Mouse (Mus musculus) frontal cortex, adult 2 months (tissue): ENCODE measurements around the gene Setd2. TPM values are rescaled to one million over a fixed set of nuclear protein-coding genes. Genes with fewer than 3 reads are reported as not detected.

Experiments used
- DNase-seq, 2 experiments: peaks; one replicate each; pipeline ENCODE4 v3.0.0; 2022; ENCODE audit warnings: low spot score in 1 of 2; ENCODE audit errors: extremely low spot score in 1 of 2
- polyA plus RNA-seq: library from polyadenylated mRNA; depleted of rRNA; stranded (reverse); fragments of >200 nt; gene quantifications from 2 replicates; pipeline ENCODE4 v1.2.3, GENCODE M21; 2012; rRNA removed

Gene Setd2
- polyA plus RNA-seq, 1 experiment = 67.2 TPM

GRCm38 (mm10) chr9:110652963-110653654 lies 120.7 kb downstream of the Setd2 start:
- DNase-seq = no peak

- peak; percentile 72 to 79 for DNase-seq
These were observed 121.5 kb downstream of the Setd2 start, which contains the start of gene Nbeal2 for GRCm38 (mm10) chr9:110653655-110654461. Gene Nbeal2, minus strand, starts transcription at chr9:110654161.

DNA sequence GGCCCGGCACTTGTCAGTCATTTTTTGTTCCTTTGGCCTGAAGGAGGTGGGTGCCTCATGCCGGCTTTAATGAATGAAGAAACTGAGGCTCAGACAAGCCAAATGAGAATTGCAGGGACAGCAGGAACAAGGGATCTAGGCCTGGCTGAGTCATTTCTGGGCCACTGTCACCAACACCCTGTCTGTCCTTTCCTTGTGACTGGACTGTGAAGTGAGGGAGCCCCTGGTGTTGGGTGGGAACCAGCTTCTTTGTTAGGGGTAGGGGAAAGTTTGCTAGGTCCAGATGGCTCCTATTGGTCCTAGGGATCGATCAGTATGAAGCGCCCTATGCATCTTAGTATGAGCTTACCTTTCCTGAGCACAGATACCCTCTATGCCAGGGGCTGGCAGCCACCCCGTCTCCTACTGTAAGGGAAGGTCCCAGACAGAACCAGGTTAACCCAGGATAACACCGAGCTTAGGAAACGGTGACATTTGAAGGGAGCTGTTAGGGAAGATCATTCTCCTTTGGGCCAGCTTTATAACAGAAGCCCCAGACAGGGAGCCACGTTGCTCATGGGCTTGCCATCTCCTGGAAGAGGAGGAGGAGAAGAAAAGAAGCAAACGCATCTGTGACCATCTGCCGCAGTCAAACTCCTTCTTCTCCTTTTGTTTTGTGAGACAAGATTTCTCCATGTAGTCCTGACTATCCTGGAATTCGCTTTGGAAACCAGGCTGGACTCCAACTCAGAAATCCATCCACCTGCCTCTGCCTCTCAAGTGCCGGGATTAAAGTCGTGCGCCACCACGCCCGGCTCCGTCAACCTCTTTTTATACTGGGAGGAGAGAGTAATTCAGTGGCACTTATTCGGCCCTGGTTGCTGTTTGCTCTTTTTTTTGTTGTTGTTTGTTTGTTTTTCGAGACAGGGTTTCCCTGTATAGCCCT lies 122.6 kb downstream of the Setd2 start:
- no peak for DNase-seq

- no peak for DNase-seq
These were observed 123.2 kb downstream of the Setd2 start for GRCm38 (mm10) chr9:110655651-110656007.

DNA sequence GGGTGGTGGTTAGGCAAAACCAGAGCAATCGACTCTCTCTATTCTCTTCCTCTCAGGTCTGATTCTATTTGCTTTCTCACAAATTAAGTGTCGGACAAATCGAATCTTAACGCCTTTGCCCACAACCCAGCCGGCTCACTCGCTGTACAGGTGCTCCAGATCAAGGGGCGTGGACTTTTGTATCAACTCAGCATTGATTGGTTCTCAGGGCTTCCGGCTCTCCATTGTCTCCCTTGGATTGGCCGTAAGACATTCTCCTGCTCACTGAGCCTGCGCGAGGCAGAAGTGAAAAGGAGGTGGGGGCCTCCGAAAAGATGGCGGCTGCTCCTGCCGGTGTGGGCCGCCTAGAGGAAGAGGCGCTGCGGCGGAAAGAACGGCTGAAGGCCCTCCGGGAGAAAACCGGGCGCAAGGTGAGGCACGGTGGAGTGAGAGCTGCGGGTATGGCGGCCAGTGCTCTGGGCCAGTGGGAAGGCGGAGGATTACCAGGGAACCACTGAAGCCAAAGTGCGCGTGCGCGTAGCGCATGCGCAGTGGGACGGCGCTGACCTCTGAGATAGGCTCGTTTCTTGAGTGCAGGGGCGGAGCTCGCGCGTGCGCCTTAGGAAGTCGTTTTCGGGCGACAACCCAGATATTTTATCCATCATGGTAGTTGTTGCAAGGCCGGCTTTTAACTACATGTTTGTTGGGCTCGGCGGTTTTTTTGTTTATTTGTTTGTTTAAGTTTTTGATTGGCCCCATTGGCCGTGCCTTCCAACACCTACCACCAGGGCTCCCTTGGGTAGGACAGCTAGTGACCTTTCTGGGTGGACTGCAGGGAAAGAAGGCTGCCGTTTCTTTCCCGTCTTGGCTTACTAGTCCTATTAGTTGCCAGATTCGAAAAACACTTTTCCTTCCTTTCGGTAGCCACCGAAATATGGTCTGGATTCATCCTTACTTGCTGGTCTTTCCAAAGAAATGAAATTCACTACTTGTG lies 124.1 kb downstream of the Setd2 start, which contains the start of gene Ccdc12:
Gene Ccdc12 (plus strand): TSS at position 255 of the 973 bp plus-strand sequence.
- peak; percentile 95 to 96 for DNase-seq

DNA sequence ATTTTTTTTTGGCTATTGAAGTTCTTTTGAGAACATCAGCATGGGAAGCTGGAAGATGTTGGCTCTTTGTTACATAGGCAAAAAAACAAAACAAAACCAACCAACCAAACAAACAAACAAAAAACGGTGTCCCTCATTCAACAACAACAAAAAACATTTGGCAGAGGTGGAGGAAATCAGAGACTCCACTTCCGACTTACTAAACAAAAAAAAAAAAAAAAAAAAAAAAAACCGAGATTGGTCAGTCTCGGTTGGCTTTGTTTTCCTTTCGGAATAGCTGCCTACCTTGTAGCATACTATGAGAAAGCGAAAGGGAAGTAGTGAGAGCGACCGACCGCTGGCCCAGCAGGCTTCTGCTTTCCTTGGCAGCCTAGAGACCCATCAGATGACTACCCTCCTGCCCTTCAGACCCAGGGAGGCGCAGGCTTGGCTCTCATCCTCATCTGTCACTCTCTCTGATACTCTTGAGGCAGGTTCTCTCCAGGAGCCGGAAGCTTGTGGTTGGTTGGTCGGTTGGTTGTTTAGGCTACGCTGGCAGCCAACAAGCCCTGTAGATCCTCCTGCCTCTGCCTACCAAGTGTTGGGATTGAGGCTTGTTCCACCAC lies 125.2 kb downstream of the Setd2 start:
- DNase-seq = no peak

DNA sequence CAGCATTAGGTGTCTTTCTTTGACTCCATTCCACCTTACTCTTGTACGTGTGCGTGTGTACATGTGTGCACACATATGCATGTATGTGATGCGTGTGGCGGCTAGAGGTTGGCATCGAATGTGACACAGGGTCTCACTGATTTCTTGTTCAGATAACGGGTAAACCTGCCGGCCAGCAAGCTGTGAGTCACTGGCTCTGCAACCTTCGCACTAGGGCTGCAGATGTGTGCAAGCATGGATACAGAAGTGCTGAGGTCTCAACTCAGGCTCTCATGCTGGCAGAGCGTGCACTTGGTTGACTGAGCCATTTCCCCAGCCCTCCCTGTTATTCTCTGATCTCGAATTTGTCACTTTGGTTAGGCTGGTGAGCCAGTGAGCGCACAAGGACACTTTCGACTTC lies 127.1 kb downstream of the Setd2 start:
- DNase-seq = no peak

DNA sequence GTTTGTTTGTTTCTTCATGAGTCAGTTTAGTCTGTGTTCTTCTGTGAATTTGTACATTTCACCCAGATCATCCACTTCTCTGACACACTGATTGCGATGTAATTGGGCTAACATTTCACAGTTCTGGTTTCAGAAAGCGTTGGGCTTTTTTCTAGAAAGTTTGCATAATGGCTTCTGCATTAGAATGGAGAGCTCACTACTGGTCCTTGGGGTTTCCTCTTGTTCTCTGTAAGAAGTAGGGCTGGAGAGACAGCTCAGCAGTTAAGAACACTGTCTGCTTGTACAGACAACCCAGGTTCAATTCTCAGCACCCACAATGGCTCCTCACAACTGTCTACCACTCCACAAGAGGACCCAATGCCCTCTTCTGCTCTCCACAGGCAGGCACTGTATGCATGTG lies 127.8 kb downstream of the Setd2 start:
- DNase-seq = no peak

DNA sequence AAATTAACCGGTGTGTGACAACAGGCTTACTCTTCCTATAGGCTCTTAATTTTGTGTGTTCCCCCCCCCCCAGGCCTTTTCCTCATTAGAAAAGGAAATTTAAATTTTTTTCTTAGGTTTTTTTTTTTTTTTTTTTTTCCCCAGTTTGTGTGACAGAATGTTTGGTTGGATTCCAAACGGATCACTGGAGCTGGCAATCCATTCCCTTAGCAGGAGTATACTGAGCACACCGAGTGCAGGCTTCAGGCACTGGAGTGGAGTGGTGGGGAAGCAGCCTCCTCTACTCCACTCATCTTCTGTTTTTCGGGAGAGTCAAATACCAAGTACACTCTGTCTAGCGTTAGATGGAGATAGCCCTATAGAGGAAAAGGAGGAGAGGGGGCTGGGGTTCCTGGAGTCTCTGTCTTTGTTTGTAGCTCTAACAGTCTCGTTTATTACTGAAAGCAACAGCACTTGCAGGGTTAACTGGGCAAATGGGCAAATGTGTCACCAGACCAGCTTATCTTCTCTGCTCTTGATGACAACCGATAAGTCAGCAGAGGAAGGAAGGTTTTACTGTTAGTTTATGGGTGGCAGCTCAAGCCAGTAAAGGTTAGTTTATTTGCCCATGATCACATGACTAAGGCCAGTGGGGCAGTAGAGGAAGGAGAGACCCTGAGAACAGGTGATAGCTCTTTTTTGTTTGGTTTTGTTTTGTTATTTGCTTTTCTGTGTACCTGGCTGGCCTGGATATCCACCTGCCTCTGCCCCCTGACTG lies 128.6 kb downstream of the Setd2 start:
- no peak for DNase-seq

DNA sequence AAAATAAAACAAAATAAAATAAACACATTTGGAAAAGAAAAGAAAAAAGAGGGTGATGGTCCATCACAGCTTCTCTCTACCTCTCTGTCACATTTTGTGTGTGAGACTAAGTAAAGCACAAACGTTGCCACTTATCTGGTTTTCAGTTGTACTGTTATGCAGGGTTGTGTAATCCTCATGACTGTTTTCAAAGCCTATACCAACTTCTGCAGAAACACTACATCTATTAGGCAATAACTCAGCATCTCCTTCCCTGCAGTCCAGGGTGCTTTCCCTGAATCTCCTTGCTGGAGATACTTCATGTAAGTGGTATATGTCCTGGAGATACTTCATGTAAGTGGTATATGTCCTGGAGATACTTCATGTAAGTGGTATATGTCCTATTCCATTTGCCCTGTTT lies 130.4 kb downstream of the Setd2 start:
- no peak for DNase-seq

- DNase-seq = no peak
These were observed 133.5 kb downstream of the Setd2 start for GRCm38 (mm10) chr9:110665912-110666311.

DNA sequence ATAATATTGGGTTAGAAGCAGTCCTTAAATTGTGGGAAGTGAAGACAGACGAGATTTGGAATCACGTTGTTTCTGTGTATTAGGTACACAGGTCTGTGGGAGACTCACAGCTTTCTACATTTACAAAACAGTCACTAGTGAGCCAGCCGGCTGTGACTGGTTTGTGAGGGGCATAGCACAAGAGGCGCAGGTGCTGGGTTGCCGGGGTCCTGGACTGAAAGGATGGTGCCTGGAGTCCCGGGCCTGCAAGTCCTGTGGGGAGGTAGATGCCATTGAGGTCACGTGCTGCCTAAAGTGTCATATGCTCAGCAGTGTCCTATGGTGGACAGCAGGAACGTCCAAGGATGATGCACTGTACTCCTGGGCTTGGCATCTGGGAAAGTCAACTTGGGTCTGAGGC lies 134.0 kb downstream of the Setd2 start:
- no peak for DNase-seq

- DNase-seq = no peak
These were observed 134.9 kb downstream of the Setd2 start for GRCm38 (mm10) chr9:110667219-110667836.

Other genes starting within 250 kb of the Setd2 start
- 20.8 and 21.8 TPM in 2 replicates for gene Elp6, start 227.4 kb upstream of the Setd2 start, polyA plus RNA-seq
- gene Scap, start 199.3 kb upstream of the Setd2 start, polyA plus RNA-seq = 42.4 and 45.8 TPM in 2 replicates
- 44.4 and 45.4 TPM in 2 replicates for gene Ptpn23, start 124.4 kb upstream of the Setd2 start, polyA plus RNA-seq
- 0.10 and 0.78 TPM in 2 replicates for gene Ngp, start 112.8 kb upstream of the Setd2 start, polyA plus RNA-seq
- gene Klhl18, start 55.9 kb upstream of the Setd2 start, polyA plus RNA-seq = 24.6 and 25.5 TPM in 2 replicates
- gene Kif9, start 55.6 kb upstream of the Setd2 start, polyA plus RNA-seq = 4.3 and 4.7 TPM in 2 replicates
- 8.5 and 9.4 TPM in 2 replicates for gene Nradd, start 91.9 kb downstream of the Setd2 start, polyA plus RNA-seq
- gene Nbeal2, start 121.6 kb downstream of the Setd2 start, polyA plus RNA-seq = 22.4 and 24.5 TPM in 2 replicates
- 105 and 106 TPM in 2 replicates for gene Ccdc12, start 123.9 kb downstream of the Setd2 start, polyA plus RNA-seq
- 0.32 and 0.46 TPM in 2 replicates for gene Myl3, start 209.3 kb downstream of the Setd2 start, polyA plus RNA-seq
- 6.9 and 9.1 TPM in 2 replicates for gene Pth1r, start 214.5 kb downstream of the Setd2 start, polyA plus RNA-seq